Mouse (Mus musculus): Measurements from ENCODE around the gene Nemp2. TPM values are rescaled to one million over a fixed set of nuclear protein-coding genes. Genes with fewer than 3 reads are reported as not detected.
"Not testable (repeated sequence)": the region's sequence is repeated elsewhere in the genome, so short reads cannot be mapped to it uniquely, and the experiment has no call there.

Gene Nemp2
- total RNA-seq, 2 experiments from 2014 or later = 3.1 to 4.6 TPM

GRCm38 (mm10) chr1:52650066-52650465 is 19.6 kb downstream of the Nemp2 start:
- ATAC-seq (replicated peaks; ENCODE audit: low FRiP score, poor library complexity, severe bottlenecking) = no peak

- ATAC-seq (replicated peaks; ENCODE audit: low FRiP score, poor library complexity, severe bottlenecking) = no peak
Measured at GRCm38 (mm10) chr1:52652601-52653253, 22.2 kb downstream of the Nemp2 start.

GRCm38 (mm10) chr1:52653366-52653765 is 22.9 kb downstream of the Nemp2 start:
- ATAC-seq (replicated peaks; ENCODE audit: low FRiP score, poor library complexity, severe bottlenecking) = no peak

- no peak for ATAC-seq (replicated peaks; ENCODE audit: low FRiP score, poor library complexity, severe bottlenecking)
Measured at GRCm38 (mm10) chr1:52655153-52655552, 24.6 kb downstream of the Nemp2 start.

- ATAC-seq (replicated peaks; ENCODE audit: low FRiP score, poor library complexity, severe bottlenecking) = no peak
Measured at GRCm38 (mm10) chr1:52658160-52658559, 27.7 kb downstream of the Nemp2 start.

GRCm38 (mm10) chr1:52660278-52660677 is 29.8 kb downstream of the Nemp2 start:
- ATAC-seq (replicated peaks; ENCODE audit: low FRiP score, poor library complexity, severe bottlenecking) = no peak

- ATAC-seq (replicated peaks; ENCODE audit: low FRiP score, poor library complexity, severe bottlenecking) = no peak
Measured at GRCm38 (mm10) chr1:52660765-52661164, 30.3 kb downstream of the Nemp2 start.

GRCm38 (mm10) chr1:52663228-52663627 is 32.7 kb downstream of the Nemp2 start:
- ATAC-seq (replicated peaks; ENCODE audit: low FRiP score, poor library complexity, severe bottlenecking) = no peak

GRCm38 (mm10) chr1:52668743-52669323 is 38.3 kb downstream of the Nemp2 start:
- ATAC-seq (replicated peaks; ENCODE audit: low FRiP score, poor library complexity, severe bottlenecking) = no peak

GRCm38 (mm10) chr1:52669931-52670330 is 39.4 kb downstream of the Nemp2 start:
- no peak for ATAC-seq (replicated peaks; ENCODE audit: low FRiP score, poor library complexity, severe bottlenecking)

- no peak for ATAC-seq (replicated peaks; ENCODE audit: low FRiP score, poor library complexity, severe bottlenecking)
Measured at GRCm38 (mm10) chr1:52675561-52676551, 45.4 kb downstream of the Nemp2 start.

GRCm38 (mm10) chr1:52676621-52677020 is 46.1 kb downstream of the Nemp2 start:
- ATAC-seq (replicated peaks; ENCODE audit: low FRiP score, poor library complexity, severe bottlenecking) = no peak

- no peak for ATAC-seq (replicated peaks; ENCODE audit: low FRiP score, poor library complexity, severe bottlenecking)
Measured at GRCm38 (mm10) chr1:52683550-52683949, 53.0 kb downstream of the Nemp2 start.

GRCm38 (mm10) chr1:52687636-52688035 is 57.1 kb downstream of the Nemp2 start:
- no peak for ATAC-seq (replicated peaks; ENCODE audit: low FRiP score, poor library complexity, severe bottlenecking)

- not testable (repeated sequence) for ATAC-seq (replicated peaks; ENCODE audit: low FRiP score, poor library complexity, severe bottlenecking)
Measured at GRCm38 (mm10) chr1:52694456-52694855, 64.0 kb downstream of the Nemp2 start.

Other genes with a start within 250 kb of the Nemp2 start
- gene Nab1, start 130.0 kb upstream of the Nemp2 start, total RNA-seq (2015; ENCODE audit: low replicate concordance) = 9.6 and 14.8 TPM in 2 replicates
- gene Nab1, start 130.0 kb upstream of the Nemp2 start, total RNA-seq (2017; ENCODE audit: low replicate concordance) = 7.2 and 10.4 TPM in 2 replicates
- 1.8 and 7.1 TPM in 2 replicates for gene Mfsd6, start 96.8 kb downstream of the Nemp2 start, total RNA-seq (2015; ENCODE audit: low replicate concordance)
- 4.1 and 10.1 TPM in 2 replicates for gene Mfsd6, start 96.8 kb downstream of the Nemp2 start, total RNA-seq (2017; ENCODE audit: low replicate concordance)
- gene Inpp1, start 187.0 kb downstream of the Nemp2 start, total RNA-seq (2015; ENCODE audit: low replicate concordance) = 0.72 and 3.4 TPM in 2 replicates
- gene Inpp1, start 187.0 kb downstream of the Nemp2 start, total RNA-seq (2017; ENCODE audit: low replicate concordance) = 6.2 and 6.3 TPM in 2 replicates
- 8.3 and 13.0 TPM in 2 replicates for gene Hibch, start 214.2 kb downstream of the Nemp2 start, total RNA-seq (2015; ENCODE audit: low replicate concordance)
- gene Hibch, start 214.2 kb downstream of the Nemp2 start, total RNA-seq (2017; ENCODE audit: low replicate concordance) = 10.5 and 20.8 TPM in 2 replicates